Mouse (Mus musculus) testis, postnatal 14 days (tissue): ENCODE measurements around the gene Rap2b.

Experiments
- DNase-seq: peaks from one replicate; pipeline ENCODE4 v3.0.0; 2021; ENCODE audit warnings: low spot score

The Rap2b gene

GRCm38 (mm10) chr3:61386368-61386767 lies 24.9 kb downstream of the Rap2b start:
- no peak for DNase-seq

GRCm38 (mm10) chr3:61391564-61391963 lies 30.1 kb downstream of the Rap2b start:
- no peak for DNase-seq

GRCm38 (mm10) chr3:61392881-61393280 lies 31.4 kb downstream of the Rap2b start:
- DNase-seq, result no peak

GRCm38 (mm10) chr3:61393520-61393919 lies 32.1 kb downstream of the Rap2b start:
- DNase-seq, result no peak

GRCm38 (mm10) chr3:61395382-61395781 lies 33.9 kb downstream of the Rap2b start:
- DNase-seq, result no peak

- no peak for DNase-seq
Observed at GRCm38 (mm10) chr3:61396728-61397127, 35.3 kb downstream of the Rap2b start.

- DNase-seq, result no peak
Observed at GRCm38 (mm10) chr3:61400823-61401387, 39.5 kb downstream of the Rap2b start.

GRCm38 (mm10) chr3:61406921-61407320 lies 45.5 kb downstream of the Rap2b start:
- no peak for DNase-seq

GRCm38 (mm10) chr3:61409683-61410082 lies 48.2 kb downstream of the Rap2b start:
- no peak for DNase-seq

GRCm38 (mm10) chr3:61415883-61416282 lies 54.4 kb downstream of the Rap2b start:
- DNase-seq, result no peak
